Mouse (Mus musculus) lung, embryonic 15.5 days (tissue): ENCODE measurements around the gene Astn1. TPM values are rescaled to one million over a fixed set of nuclear protein-coding genes. Genes with fewer than 3 reads are reported as not detected.

Experiments used
- ATAC-seq: fragments of 200-750 bp; cut with Nextera tagmentation; 2 replicates; pipeline ENCODE4 v1.8.0; 2017; ENCODE audit warnings: moderate number of reproducible peaks, borderline replicate concordance; ENCODE audit not compliant: low FRiP score, low TSS enrichment; ENCODE audit errors: extremely low read depth
- H3K27ac ChIP-seq: fragments of 300-500 bp; sonication (generic); 2 replicates; pipeline ENCODE4 v1.5.1; 2015; ENCODE audit warnings: moderate library complexity, mild to moderate bottlenecking, inconsistent platforms
- H3K27me3 ChIP-seq: fragments of 300-500 bp; sonication (generic); 2 replicates; pipeline ENCODE4 v1.6.1; 2015; ENCODE audit warnings: inconsistent platforms
- H3K36me3 ChIP-seq: fragments of 300-500 bp; sonication (generic); 2 replicates; pipeline ENCODE4 v1.6.1; 2015; ENCODE audit warnings: inconsistent platforms
- H3K4me1 ChIP-seq: fragments of 300-500 bp; sonication (generic); 2 replicates; pipeline ENCODE4 v1.6.1; 2015; ENCODE audit warnings: inconsistent platforms
- H3K4me2 ChIP-seq: fragments of 300-500 bp; sonication (generic); 2 replicates; pipeline ENCODE4 v1.6.1; 2015; ENCODE audit warnings: inconsistent platforms, mild to moderate bottlenecking, moderate library complexity
- H3K4me3 ChIP-seq: fragments of 300-500 bp; sonication (generic); 2 replicates; pipeline ENCODE4 v1.5.1; 2015; ENCODE audit warnings: mild to moderate bottlenecking, inconsistent platforms
- H3K9ac ChIP-seq: fragments of 300-500 bp; sonication (generic); 2 replicates; pipeline ENCODE4 v1.6.1; 2015; ENCODE audit warnings: inconsistent platforms
- H3K9me3 ChIP-seq: fragments of 300-500 bp; sonication (generic); 2 replicates; pipeline ENCODE4 v1.6.1; 2016; ENCODE audit warnings: inconsistent platforms
- WGBS: fragments of 180-500 bp; shearing (Covaris S2); methylation state at CpG from one replicate; pipeline ENCODE4 v1.1.7; 2015; 5-methylcytosine and 5-hydroxymethylcytosine counted together
- polyA plus RNA-seq: library from polyadenylated mRNA; unstranded; fragments of >200 nt; fragmentation: Nextera tagmentation; extraction: Ambion mirVana; gene quantifications from 2 replicates; pipeline ENCODE4 v1.2.1, GENCODE M21; 2015

Astn1 gene
- polyA plus RNA-seq, result 0.25 and 0.90 TPM in 2 replicates

DNA sequence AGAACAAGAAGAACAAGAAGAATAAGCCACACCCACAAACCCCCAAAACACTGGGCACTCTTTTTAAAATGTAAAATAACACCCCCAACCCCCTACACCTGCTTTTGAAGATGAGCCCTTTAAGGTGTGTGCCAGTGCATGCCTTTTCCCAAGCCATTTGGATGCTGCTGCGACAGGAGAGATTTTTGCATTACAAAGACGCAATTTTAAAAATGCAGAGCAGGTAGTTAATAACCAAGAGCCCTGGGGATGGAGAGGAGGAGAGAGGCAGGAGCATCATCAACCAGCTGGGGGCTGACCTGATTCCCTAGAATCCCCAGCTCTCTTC is at the start of gene Astn1:
Astn1 (plus strand) TSS at position 310 of the 328 bp plus-strand sequence.
- Histone ChIP-seq H3K27me3 (peaks cover 29% of the 10 kb centered on the region), H3K27ac (no peak within 1 kb of the TSS), H3K9ac (no peak within 1 kb of the TSS), H3K36me3 (no peaks in the 10 kb centered on the region), H3K4me3 (peak within 1 kb of the TSS; percentile 25), H3K4me1 (0 out of 2 replicates have a peak, but pooled peaks cover 6% of the 10 kb centered on the region), H3K4me2 (peak within 1 kb of the TSS; percentile 56), H3K9me3 (no peaks in the 10 kb centered on the region)
- 0% methylated on average over 2 of the region's 2 CpGs for WGBS
- ATAC-seq, result no peak

DNA sequence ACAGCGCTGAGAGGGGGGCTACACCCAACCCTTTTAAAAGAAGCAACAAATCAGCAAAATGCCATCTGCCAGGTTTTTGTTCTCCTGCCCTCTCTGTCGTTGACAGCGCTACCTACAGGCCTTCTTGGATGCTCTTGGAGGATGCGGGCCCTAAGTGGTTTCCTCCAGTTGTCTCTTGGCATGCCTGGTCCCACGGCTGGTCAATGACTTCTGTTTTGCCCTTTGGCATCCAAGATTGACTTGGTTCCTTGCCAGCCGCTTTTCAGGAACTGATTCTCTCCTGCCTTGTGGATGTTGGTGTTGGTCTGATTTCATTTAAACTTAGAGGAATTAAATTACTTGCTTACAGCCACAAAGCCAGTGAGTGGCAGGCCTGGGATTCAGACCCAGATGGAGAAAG is 38.7 kb upstream of the Astn1 start:
- ATAC-seq, result no peak
- WGBS, result 75% methylated on average over 6 of the region's 6 CpGs
- H3K27ac ChIP-seq, result no peak overlapping the region
- H3K27me3 ChIP-seq, result no peaks in the 10 kb centered on the region
- no peak overlapping the region for H3K9ac ChIP-seq
- no peak overlapping the region for H3K4me2 ChIP-seq
- no peaks in the 10 kb centered on the region for H3K9me3 ChIP-seq
- no peaks in the 10 kb centered on the region for H3K4me1 ChIP-seq
- H3K4me3 ChIP-seq, result no peak overlapping the region
- H3K36me3 ChIP-seq, result no peaks in the 10 kb centered on the region

- no peaks in the 10 kb centered on the region for H3K9me3 ChIP-seq
- H3K4me2 ChIP-seq, result no peak overlapping the region
- no peak overlapping the region for H3K4me3 ChIP-seq
- H3K27ac ChIP-seq, result no peak overlapping the region
- no peaks in the 10 kb centered on the region for H3K4me1 ChIP-seq
- H3K27me3 ChIP-seq, result no peaks in the 10 kb centered on the region
- no peak for ATAC-seq
- H3K9ac ChIP-seq, result no peak overlapping the region
- H3K36me3 ChIP-seq, result no peaks in the 10 kb centered on the region
- WGBS, result 73% methylated on average over 5 of the region's 5 CpGs
These were observed 33.9 kb upstream of the Astn1 start for GRCm38 (mm10) chr1:158328126-158328525.

DNA sequence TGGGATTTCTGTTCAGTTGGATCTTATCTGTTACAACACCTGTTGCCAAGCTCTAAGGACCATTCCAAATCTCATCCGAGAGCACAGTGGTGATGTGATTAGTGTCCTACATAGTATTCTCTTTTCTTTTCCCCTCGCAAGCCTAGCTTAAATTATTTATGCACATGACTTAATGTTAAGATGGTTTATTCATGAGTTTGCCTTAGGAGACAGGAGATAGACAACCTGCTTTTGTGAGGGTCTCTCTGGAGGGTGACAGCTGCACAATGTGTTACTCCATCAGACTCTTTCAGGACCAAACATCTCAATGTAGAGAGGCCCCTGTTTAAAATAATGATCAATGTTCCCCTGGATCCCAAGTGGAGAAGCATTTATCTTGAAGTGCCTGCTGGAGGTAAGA is 33.2 kb upstream of the Astn1 start:
- Histone ChIP-seq H3K9me3 (no peaks in the 10 kb centered on the region), H3K4me2 (no peak overlapping the region), H3K4me3 (no peak overlapping the region), H3K36me3 (no peaks in the 10 kb centered on the region), H3K27me3 (no peaks in the 10 kb centered on the region), H3K4me1 (no peaks in the 10 kb centered on the region), H3K9ac (no peak overlapping the region), H3K27ac (no peak overlapping the region)
- no peak for ATAC-seq
- 78% methylated on average over 2 of the region's 2 CpGs for WGBS

DNA sequence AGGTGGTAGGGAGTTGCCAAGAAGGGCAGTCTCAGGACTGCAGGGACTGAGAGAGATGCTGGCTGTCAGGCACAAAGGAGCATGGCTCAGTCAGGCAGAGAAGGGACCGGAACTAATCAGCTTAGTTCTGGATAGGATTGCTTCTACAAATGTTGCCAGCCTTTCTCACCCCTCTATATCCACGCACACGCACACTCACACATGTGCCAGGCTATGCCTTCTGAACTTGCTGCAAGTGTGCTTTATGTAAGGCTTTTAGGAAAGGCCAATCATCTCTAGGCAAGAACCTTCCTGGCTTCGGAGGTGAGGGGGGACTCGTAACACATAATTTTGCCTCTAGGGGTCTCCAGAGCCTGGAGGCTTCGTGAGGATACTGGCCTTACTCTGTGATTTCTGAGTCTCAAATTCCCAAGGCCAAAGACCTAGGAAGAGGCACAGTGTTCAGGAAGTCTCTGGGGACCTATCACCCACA is 18.8 kb upstream of the Astn1 start:
- Histone ChIP-seq H3K36me3 (no peaks in the 10 kb centered on the region), H3K4me1 (no peaks in the 10 kb centered on the region), H3K27me3 (no peaks in the 10 kb centered on the region), H3K9ac (no peak overlapping the region), H3K27ac (no peak overlapping the region), H3K9me3 (no peaks in the 10 kb centered on the region), H3K4me3 (no peak overlapping the region), H3K4me2 (no peak overlapping the region)
- ATAC-seq, result no peak
- WGBS, result 51% methylated on average over 6 of the region's 6 CpGs

- no peak overlapping the region for H3K4me3 ChIP-seq
- H3K27me3 ChIP-seq, result peaks cover 36% of the 10 kb centered on the region
- H3K9me3 ChIP-seq, result no peaks in the 10 kb centered on the region
- no peaks in the 10 kb centered on the region for H3K36me3 ChIP-seq
- WGBS, result 43% methylated on average over 5 of the region's 5 CpGs
- H3K4me2 ChIP-seq, result no peak overlapping the region
- H3K27ac ChIP-seq, result no peak overlapping the region
- ATAC-seq, result peak; percentile 35; the same call in 1 of the 2 replicates
- no peak overlapping the region for H3K9ac ChIP-seq
- H3K4me1 ChIP-seq, result peaks cover 15% of the 10 kb centered on the region
These were observed 8.3 kb upstream of the Astn1 start for GRCm38 (mm10) chr1:158353656-158354371.

DNA sequence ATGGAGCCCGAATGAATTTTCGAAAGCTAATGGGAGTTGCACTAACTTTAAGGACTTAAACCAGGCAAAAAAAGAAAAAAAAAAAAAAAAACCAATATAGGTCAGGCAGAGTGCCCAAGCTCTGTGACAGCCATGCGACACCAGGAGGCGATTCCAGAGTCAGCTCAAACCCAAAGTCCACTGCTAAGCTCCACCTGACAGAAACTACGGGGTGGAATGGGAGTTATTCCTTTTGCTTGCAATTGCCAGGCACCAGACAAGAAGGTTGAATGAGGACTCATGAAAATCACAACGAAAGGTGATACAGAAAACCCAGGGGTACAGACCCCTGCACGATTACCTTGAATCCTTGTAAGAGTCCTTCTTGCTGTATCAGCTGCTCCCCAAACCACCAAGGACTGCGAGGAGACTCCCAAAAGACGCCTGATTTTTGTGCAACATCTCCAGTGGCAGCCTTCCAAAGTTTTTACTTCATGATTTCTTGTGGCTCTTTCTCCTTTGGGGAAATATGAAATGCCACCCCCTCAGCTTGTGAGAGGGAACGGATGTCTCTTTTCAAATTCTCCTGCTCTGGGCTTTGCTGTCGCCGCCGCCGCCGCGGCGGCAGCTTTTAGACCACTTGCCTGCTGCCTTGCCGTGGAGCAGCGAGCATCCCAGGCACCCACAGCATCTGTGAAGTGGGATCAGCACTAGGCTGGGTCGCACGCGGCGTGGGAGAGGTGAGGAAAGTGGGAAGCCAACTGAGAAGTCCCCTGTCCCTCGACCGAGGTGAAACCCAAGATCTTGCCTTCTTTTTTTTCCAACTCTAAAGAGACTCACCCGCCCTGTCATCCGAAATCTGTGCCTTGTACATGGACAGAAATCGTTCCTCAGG is 6.7 kb upstream of the Astn1 start:
- H3K4me2 ChIP-seq, result peak overlapping the region; percentile 90
- no peak for ATAC-seq

GRCm38 (mm10) chr1:158356051-158356461 is 6.0 kb upstream of the Astn1 start, which contains the start of gene Brinp2:
TSS of gene Brinp2 (minus strand) at chr1:158356326.
- no peaks in the 10 kb centered on the region for H3K36me3 ChIP-seq
- H3K9ac ChIP-seq, result no peak within 1 kb of the TSS
- under 1% methylated on average over 30 of the region's 30 CpGs for WGBS
- H3K9me3 ChIP-seq, result no peaks in the 10 kb centered on the region
- peaks cover 15% of the 10 kb centered on the region for H3K4me1 ChIP-seq
- H3K4me3 ChIP-seq, result peak within 1 kb of the TSS; percentile 54
- ATAC-seq, result peak; percentile 94
- peaks cover 37% of the 10 kb centered on the region for H3K27me3 ChIP-seq
- H3K27ac ChIP-seq, result no peak within 1 kb of the TSS
- H3K4me2 ChIP-seq, result peak within 1 kb of the TSS; percentile 90

More for the DNA sequence above, 6.7 kb upstream of the Astn1 start:
- Histone ChIP-seq H3K4me3 (peak overlapping the region; percentile 54), H3K9ac (no peak overlapping the region), H3K9me3 (no peaks in the 10 kb centered on the region), H3K36me3 (no peaks in the 10 kb centered on the region), H3K27ac (no peak overlapping the region), H3K4me1 (peaks cover 15% of the 10 kb centered on the region), H3K27me3 (peaks cover 37% of the 10 kb centered on the region)
- WGBS, result 11% methylated on average over 28 of the region's 28 CpGs

DNA sequence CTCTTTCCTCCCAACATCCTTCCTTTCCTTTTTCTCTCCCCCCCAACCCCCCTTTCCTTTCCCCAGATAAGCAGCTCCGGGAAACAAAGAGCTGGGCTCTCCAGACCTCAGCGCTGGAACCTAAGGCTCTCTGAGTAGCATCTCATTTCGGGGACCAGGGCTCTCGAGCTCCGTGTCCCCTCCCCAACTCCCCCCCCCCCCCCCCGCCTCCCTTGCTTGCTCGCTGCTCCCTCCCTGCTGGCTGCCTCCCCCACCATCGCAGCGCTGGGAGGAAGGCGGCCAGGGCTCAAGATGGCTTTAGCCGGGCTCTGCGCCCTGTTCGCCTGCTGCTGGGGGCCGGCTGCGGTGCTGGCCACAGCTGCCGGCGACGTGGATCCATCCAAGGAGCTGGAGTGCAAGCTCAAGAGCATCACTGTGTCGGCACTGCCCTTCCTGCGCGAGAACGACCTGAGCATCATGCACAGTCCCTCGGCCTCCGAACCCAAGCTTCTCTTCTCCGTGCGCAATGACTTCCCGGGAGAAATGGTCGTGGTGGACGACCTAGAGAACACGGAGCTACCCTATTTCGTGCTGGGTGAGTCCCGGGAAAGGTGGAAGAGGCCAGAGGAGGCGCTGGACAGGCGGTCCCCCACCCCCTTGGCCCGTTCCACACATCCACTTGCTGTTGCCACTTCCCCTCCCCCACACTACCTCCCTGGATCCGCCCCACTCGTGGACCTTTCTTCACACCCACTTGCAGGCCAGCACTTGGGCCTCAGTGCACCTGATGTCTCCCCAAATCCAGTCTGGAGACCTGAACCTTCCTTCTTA is 424 bp downstream of the Astn1 start:
- WGBS, result under 1% methylated on average over 36 of the region's 37 CpGs
- H3K4me2 ChIP-seq, result peak overlapping the region; percentile 56
- no peak overlapping the region for H3K27ac ChIP-seq
- H3K9me3 ChIP-seq, result no peaks in the 10 kb centered on the region
- H3K4me3 ChIP-seq, result peak overlapping the region; percentile 25
- H3K4me1 ChIP-seq, result 0 out of 2 replicates have a peak, but pooled peaks cover 6% of the 10 kb centered on the region
- peaks cover 23% of the 10 kb centered on the region for H3K27me3 ChIP-seq
- ATAC-seq, result peak; percentile 42; the same call in 1 of the 2 replicates
- no peak overlapping the region for H3K9ac ChIP-seq
- no peaks in the 10 kb centered on the region for H3K36me3 ChIP-seq

DNA sequence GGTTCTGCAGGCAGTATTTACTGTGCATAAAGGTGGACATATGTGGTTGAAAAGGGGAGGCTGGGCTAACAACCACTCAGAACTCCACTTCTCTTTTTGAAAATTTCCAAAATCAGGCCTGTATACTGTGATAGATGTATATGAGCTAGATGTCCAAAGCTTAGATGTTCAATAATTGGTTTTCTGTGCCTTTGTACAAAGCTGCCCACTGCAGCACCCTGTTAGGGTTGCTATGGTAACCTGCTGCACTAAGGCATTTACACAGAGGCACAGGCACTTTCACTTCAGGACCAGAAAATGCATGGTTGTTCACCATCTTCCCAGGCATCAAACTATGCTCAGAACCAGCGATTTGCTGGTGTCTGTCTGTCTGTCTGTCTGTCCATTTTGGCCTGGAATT is 2.4 kb downstream of the Astn1 start:
- Histone ChIP-seq H3K27me3 (peaks cover 14% of the 10 kb centered on the region; the same call in 1 of the 2 replicates), H3K36me3 (no peaks in the 10 kb centered on the region), H3K27ac (no peak overlapping the region), H3K4me3 (no peak overlapping the region), H3K9me3 (no peaks in the 10 kb centered on the region), H3K9ac (no peak overlapping the region), H3K4me1 (0 out of 2 replicates have a peak, but pooled peaks cover 6% of the 10 kb centered on the region), H3K4me2 (no peak overlapping the region)
- 52% methylated on average over 1 of the region's 1 CpGs for WGBS
- ATAC-seq, result no peak

DNA sequence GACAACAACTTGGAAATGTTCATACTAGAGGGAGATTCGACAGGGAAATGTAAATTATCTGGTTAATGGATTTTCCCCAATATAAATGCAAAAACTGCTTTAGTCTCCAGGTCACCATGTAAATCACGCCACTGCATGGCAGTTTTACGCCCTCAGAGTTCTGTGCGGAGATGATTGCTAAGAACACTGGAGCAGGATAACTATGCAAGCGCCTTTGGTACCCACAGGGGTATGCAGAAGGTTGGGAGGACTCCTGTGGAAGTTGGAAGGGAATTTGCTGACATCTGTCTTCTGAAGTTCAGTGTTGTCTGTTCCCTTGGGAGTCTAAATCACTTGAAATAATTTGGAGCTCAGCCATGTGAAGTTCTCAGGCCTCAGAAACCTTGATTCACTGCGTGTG is 20.2 kb downstream of the Astn1 start:
- ATAC-seq, result no peak
- no peaks in the 10 kb centered on the region for H3K36me3 ChIP-seq

More for the DNA sequence above, 20.2 kb downstream of the Astn1 start:
- H3K9ac ChIP-seq, result no peak overlapping the region
- no peaks in the 10 kb centered on the region for H3K4me1 ChIP-seq
- H3K4me3 ChIP-seq, result no peak overlapping the region
- no peak overlapping the region for H3K27ac ChIP-seq
- H3K27me3 ChIP-seq, result no peaks in the 10 kb centered on the region
- WGBS, result 70% methylated on average over 6 of the region's 6 CpGs
- H3K9me3 ChIP-seq, result no peaks in the 10 kb centered on the region
- no peak overlapping the region for H3K4me2 ChIP-seq
